Mouse (Mus musculus): ENCODE results near the gene Fam102a. TPM values are rescaled to one million over a fixed set of nuclear protein-coding genes. Genes with fewer than 3 reads are reported as not detected.

The Fam102a gene
- polyA plus RNA-seq, 1 experiment from 2014 or later, result 11.8 TPM

- no peak for DNase-seq (ENCODE audit: low read depth, low spot score)
- TF ChIP-seq CTCF (IDR thresholded peaks at IDR 0.05), result no peak
- H3K27me3 ChIP-seq, result no peaks in the 10 kb centered on the region
- CTCF ChIA-PET, result interaction anchor here (1.5 to 1.6 kb wide), 2 partner anchors 9 to 19 kb away, joined by 3 read pairs; partner anchors contain the start of genes 9430097D07Rik and Pip5kl1
- no peak for ATAC-seq
- POLR2A ChIA-PET, result no interaction called here
- in situ Hi-C loops (cut with MboI; ENCODE audit: low pct_unique_long_range_greater_than_20kb), result no loop called here
Measured at GRCm38 (mm10) chr2:32556019-32556418, 20.9 kb downstream of the Fam102a start.

GRCm38 (mm10) chr2:32559570-32559969 is 24.4 kb downstream of the Fam102a start:
- POLR2A ChIA-PET, result no interaction called here
- no peak for TF ChIP-seq CTCF (IDR thresholded peaks at IDR 0.05)
- CTCF ChIA-PET, result interaction anchor here (2.2 kb wide), 1 partner anchor 73 kb away, joined by 8 read pairs; no protein-coding TSS in a partner anchor
- no peaks in the 10 kb centered on the region for H3K27me3 ChIP-seq
- in situ Hi-C loops (cut with MboI; ENCODE audit: low pct_unique_long_range_greater_than_20kb), result no loop called here
- no peak for ATAC-seq
- DNase-seq (ENCODE audit: low read depth, low spot score), result no peak

DNA sequence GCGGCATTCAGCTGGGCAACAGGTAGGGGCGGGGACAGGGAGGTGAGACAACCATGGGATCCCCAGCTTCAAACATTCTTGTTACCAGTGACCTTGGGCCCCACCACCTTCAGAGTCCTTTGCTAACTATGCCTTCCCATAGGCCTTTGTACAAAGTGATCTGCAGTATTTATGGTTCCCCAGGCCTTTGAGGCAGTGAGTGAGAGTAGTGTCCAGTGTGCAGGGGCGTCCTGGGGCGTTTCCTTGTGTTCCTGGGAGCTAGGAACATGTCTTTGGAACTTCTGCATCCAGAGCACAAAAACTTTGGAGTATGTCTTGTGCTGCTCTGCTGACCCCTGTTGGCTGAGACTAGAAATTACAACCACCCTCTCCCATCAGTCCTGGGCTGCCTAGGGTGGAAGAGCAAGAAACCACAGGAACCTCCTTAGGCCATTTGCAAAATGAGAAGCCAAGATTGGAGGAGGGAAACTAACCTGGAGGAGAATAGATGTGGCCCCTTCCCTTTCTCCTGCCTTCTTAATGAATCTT is 31.5 kb downstream of the Fam102a start:
- POLR2A ChIA-PET, result interaction anchor here (1.2 kb wide), 1 partner anchor 24 kb away, joined by 3 read pairs; no protein-coding TSS in a partner anchor

GRCm38 (mm10) chr2:32568149-32568548 is 33.0 kb downstream of the Fam102a start:
- CTCF ChIA-PET, result interaction anchor here (1.2 to 8.3 kb wide), 3 partner anchors 80 to 163 kb away, joined by 3 to 73 read pairs (median 7); no protein-coding TSS in a partner anchor
- POLR2A ChIA-PET, result interaction anchor here (1.5 kb wide), 1 partner anchor 79 kb away, joined by 3 read pairs; no protein-coding TSS in a partner anchor
- TF ChIP-seq CTCF (IDR thresholded peaks at IDR 0.05), result no peak
- no peak for ATAC-seq
- H3K27me3 ChIP-seq, result no peaks in the 10 kb centered on the region
- no peak for DNase-seq (ENCODE audit: low read depth, low spot score)
- in situ Hi-C loops (cut with MboI; ENCODE audit: low pct_unique_long_range_greater_than_20kb), result no loop called here

More for the DNA sequence above, 31.5 kb downstream of the Fam102a start:
- no peak for TF ChIP-seq CTCF (IDR thresholded peaks at IDR 0.05)
- no peaks in the 10 kb centered on the region for H3K27me3 ChIP-seq
- in situ Hi-C loops (cut with MboI; ENCODE audit: low pct_unique_long_range_greater_than_20kb), result no loop called here
- ATAC-seq (no peak), DNase-seq (ENCODE audit: low read depth, low spot score) (no peak)
- CTCF ChIA-PET, result interaction anchor here (0.6 to 8.3 kb wide), 8 partner anchors 8 to 162 kb away, joined by 3 to 73 read pairs (median 4); no protein-coding TSS in a partner anchor

DNA sequence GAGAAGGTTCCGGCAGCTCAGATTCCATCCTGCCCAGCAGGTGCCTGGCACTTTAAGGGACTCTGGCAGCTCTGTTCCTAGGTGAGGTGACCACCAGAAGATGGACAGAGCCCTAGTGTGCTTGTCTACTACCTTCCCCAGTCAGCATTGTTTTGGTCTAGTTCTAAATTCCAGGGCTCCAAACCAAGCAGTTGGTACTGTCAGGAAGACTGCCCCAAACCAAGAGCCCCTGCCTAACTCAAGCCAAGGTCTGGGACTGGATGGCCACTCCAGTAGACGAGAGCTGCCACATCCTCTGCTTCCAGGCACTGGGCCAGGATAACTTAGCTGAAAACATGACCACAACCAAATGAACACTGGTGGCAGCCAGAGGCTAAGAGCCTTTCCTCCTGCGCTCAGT is 33.8 kb downstream of the Fam102a start:
- ChIA-PET CTCF (interaction anchor here (1.6 to 8.3 kb wide), 2 partner anchors 81 to 164 kb away, joined by 7 to 73 read pairs; no protein-coding TSS in a partner anchor), POLR2A (interaction anchor here (1.5 kb wide), 1 partner anchor 80 kb away, joined by 3 read pairs; no protein-coding TSS in a partner anchor)
- H3K27me3 ChIP-seq, result no peaks in the 10 kb centered on the region
- TF ChIP-seq CTCF (IDR thresholded peaks at IDR 0.05), result no peak
- DNase-seq (ENCODE audit: low read depth, low spot score) (no peak), ATAC-seq (no peak)
- in situ Hi-C loops (cut with MboI; ENCODE audit: low pct_unique_long_range_greater_than_20kb), result no loop called here

- no peak for TF ChIP-seq CTCF (IDR thresholded peaks at IDR 0.05)
- POLR2A ChIA-PET, result no interaction called here
- DNase-seq (ENCODE audit: low read depth, low spot score) (no peak), ATAC-seq (peak; percentile 23)
- H3K27me3 ChIP-seq, result no peaks in the 10 kb centered on the region
- in situ Hi-C loops (cut with MboI; ENCODE audit: low pct_unique_long_range_greater_than_20kb), result loop anchor here (5.0 kb wide), 1 partner anchor 174 kb away; the partner anchor contains the start of gene Ptges2
- CTCF ChIA-PET, result interaction anchor here (0.7 to 1.2 kb wide), 4 partner anchors 13 to 166 kb away, joined by 3 to 4 read pairs (median 4); no protein-coding TSS in a partner anchor
Measured at GRCm38 (mm10) chr2:32570698-32571494, 35.8 kb downstream of the Fam102a start, which contains the start of gene Dpm2. Dpm2 (plus strand) TSS chr2:32570858.

DNA sequence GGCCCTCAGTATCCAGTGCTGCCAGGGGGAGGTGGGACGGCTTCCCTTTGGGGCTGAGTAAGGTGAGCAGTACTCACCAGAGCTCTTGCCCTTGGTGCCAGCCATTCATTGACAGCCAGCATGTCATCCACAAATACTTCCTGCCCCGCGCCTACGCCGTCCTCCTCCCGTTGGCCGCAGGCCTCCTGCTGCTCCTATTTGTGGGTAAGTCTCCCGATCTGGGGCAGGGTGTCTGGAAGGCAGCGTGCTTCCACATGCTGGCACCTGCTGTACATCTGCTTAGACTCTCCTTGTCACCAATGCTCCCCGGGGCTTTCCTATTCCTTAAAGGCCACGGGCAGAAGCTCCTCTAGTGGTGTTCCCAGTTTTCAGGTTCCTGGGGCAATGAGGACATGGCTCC is 37.1 kb downstream of the Fam102a start:
- ATAC-seq, result no peak
- ChIA-PET CTCF (no interaction called here), POLR2A (interaction anchor here (0.7 to 0.9 kb wide), 2 partner anchors 121 to 191 kb away, joined by 3 read pairs; partner anchors contain the start of genes 1110008P14Rik and Slc25a25)
- in situ Hi-C loops (cut with MboI; ENCODE audit: low pct_unique_long_range_greater_than_20kb), result loop anchor here (5.0 kb wide), 1 partner anchor 175 kb away; the partner anchor contains the start of gene Ptges2
- H3K27me3 ChIP-seq, result no peaks in the 10 kb centered on the region
- no peak for DNase-seq (ENCODE audit: low read depth, low spot score)
- TF ChIP-seq CTCF (IDR thresholded peaks at IDR 0.05), result no peak

DNA sequence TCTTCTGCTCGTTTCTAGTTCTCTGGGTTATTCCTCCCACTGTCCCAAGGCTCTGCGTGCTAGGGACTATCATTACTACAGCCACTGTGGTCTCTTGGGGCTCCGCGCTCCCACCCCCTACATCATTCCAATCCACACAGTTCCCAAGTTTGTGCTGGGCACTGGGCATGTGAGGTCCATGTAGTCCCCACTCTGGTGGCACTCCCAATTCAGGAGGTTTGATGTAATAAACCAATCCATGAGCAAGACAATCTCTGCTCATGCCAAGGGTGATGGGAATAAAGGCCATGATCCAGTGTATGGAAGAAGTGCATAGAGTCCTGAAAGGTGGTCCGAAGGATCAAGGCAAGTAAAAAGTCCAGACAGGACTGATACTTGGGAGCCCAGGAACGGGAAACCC is 39.4 kb downstream of the Fam102a start, which contains the start of gene Pip5kl1:
Pip5kl1 (plus strand) TSS at position 301 of the 400 bp plus-strand sequence.
- ChIA-PET CTCF (interaction anchor here (0.6 to 2.2 kb wide), 7 partner anchors 9 to 177 kb away, joined by 3 to 17 read pairs (median 3); no protein-coding TSS in a partner anchor), POLR2A (interaction anchor here (0.6 kb wide), 1 partner anchor 75 kb away, joined by 3 read pairs; no protein-coding TSS in a partner anchor)
- H3K27me3 ChIP-seq, result no peaks in the 10 kb centered on the region
- no peak for TF ChIP-seq CTCF (IDR thresholded peaks at IDR 0.05)
- no peak for DNase-seq (ENCODE audit: low read depth, low spot score)
- no peak for ATAC-seq
- in situ Hi-C loops (cut with MboI; ENCODE audit: low pct_unique_long_range_greater_than_20kb), result loop anchor here (5.0 kb wide), 1 partner anchor 177 kb away; the partner anchor contains the start of gene Ptges2

DNA sequence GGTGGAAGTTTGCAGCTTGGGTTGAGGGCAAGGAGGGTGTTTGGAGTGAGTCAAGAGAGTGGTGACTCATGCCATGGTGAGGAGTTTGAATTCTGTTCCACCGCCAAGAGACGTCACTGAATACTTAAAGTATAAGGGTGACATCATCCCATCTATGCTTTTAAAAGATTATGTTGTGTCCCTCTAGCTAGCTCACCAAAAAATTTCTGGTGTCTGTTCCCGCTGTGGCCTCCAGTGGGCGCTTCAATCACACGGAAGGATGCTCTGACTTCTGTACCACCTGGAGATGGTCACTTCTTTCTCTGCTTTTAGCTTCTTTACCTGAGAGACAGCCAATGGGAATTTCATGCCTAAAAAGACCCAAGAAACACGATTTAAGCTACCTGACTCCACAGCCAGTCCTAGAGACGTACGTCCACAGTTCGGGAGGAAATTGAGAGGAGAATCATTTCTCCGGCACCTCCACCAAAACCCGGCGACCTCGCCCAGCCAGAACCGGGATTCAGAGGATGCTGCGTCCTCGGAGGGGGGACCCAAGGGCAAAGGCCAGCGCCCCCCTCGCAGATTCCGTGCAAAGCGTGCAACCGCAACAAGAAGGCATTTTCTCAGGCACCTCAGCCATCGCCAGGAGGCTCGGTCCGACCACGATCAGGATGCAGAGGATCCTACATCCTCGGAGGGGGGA is 39.9 kb downstream of the Fam102a start:
- no peak for TF ChIP-seq CTCF (IDR thresholded peaks at IDR 0.05)
- ATAC-seq (no peak), DNase-seq (ENCODE audit: low read depth, low spot score) (no peak)
- ChIA-PET CTCF (interaction anchor here (0.6 to 2.2 kb wide), 9 partner anchors 9 to 178 kb away, joined by 3 to 17 read pairs (median 3); no protein-coding TSS in a partner anchor), POLR2A (interaction anchor here (0.6 kb wide), 1 partner anchor 74 kb away, joined by 3 read pairs; no protein-coding TSS in a partner anchor)
- no peaks in the 10 kb centered on the region for H3K27me3 ChIP-seq
- in situ Hi-C loops (cut with MboI; ENCODE audit: low pct_unique_long_range_greater_than_20kb), result loop anchor here (5.0 kb wide), 1 partner anchor 178 kb away; the partner anchor contains the start of gene Ptges2
